In the genomic region with DNA sequence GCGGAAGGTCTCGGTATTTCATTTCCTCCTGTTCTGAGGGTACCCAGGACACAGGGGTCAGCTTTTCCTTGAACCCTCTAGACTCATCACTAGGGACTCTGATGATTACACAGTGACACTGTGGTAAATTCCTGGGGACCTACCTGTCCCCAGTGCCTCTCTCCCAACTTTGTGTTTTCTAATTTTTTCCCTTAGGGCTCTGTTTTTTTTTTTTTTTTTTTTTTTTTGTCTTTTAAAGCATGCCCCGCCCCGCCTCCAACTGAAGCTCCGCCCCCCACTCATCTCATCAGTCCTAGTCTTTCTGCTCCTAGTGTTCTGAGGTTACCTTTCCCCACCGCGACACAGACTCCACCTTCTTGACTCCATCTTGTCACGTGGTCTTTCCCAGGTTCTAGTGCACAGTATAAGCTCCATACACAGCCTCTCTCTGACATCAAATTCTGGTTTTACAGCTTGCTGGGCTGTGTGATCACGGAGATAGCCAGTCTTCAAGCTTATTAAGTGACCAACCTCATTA, we compare ENCODE assay signal across 15 mouse cellular contexts.
"Had no signal": no experiment of that assay in that cellular context is flagged by ENCODE, and none has a peak within 500 bp of the region (broad histone marks: within the 10 kb centered on the region; RNA-seq: fewer than 3 reads in every experiment).

No protein-coding gene starts in this region.

- DNase-seq: gastrocnemius, adult 2 months; gastrocnemius, postnatal 10 days; gastrocnemius, postnatal 36 days; heart, adult 11 months; heart, adult 2 months; heart, postnatal 14 days; heart, postnatal 36 days; kidney, adult 11 months; kidney, adult 2 months; kidney, adult 9 months; kidney, postnatal 14 days; kidney, postnatal 36 days; layer of hippocampus, adult 9-11 months; layer of hippocampus, postnatal 36 days; left cerebral cortex, postnatal 4 days had no signal
